Mouse (Mus musculus): ENCODE measurements around the gene Tmem63c. TPM values are rescaled to one million over a fixed set of nuclear protein-coding genes. Genes with fewer than 3 reads are reported as not detected.

The Tmem63c gene
- polyA plus RNA-seq, 1 experiment from 2014 or later, result 0.14 TPM

DNA sequence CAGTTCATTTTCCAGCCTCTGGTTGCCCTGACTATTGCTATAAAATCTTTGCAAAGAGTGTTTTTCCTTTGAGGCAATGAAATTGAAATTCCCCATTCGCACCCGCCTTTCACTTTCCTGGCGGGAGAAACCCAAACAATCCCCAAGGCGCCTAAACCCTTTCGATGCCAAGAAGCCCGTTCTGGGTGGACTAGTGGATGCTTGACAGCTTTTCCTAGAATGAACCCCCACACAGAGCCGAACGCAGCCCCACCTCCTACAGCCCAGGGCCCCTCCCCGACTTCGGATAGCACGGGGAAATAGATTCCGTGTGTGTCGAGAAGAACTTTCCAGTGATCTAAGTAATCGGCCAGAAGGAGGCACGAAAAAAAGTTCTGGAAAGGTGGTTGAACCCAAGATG, 31.8 kb upstream of the Tmem63c start:
- no peaks in the 10 kb centered on the region for H3K36me3 ChIP-seq
- no peaks in the 10 kb centered on the region for H3K9me3 ChIP-seq (replicated peaks)
- peak overlapping the region; percentile 70 for H3K4me3 ChIP-seq
- no peak overlapping the region for H3K27ac ChIP-seq (replicated peaks)
- H3K4me1 ChIP-seq, result peaks cover 38% of the 10 kb centered on the region
- no peak for DNase-seq (ENCODE audit: low spot score)
- 7% methylated on average over 15 of the region's 15 CpGs for WGBS
- peaks cover 84% of the 10 kb centered on the region for H3K27me3 ChIP-seq (ENCODE audit: low read depth, poor library complexity, severe bottlenecking)

DNA sequence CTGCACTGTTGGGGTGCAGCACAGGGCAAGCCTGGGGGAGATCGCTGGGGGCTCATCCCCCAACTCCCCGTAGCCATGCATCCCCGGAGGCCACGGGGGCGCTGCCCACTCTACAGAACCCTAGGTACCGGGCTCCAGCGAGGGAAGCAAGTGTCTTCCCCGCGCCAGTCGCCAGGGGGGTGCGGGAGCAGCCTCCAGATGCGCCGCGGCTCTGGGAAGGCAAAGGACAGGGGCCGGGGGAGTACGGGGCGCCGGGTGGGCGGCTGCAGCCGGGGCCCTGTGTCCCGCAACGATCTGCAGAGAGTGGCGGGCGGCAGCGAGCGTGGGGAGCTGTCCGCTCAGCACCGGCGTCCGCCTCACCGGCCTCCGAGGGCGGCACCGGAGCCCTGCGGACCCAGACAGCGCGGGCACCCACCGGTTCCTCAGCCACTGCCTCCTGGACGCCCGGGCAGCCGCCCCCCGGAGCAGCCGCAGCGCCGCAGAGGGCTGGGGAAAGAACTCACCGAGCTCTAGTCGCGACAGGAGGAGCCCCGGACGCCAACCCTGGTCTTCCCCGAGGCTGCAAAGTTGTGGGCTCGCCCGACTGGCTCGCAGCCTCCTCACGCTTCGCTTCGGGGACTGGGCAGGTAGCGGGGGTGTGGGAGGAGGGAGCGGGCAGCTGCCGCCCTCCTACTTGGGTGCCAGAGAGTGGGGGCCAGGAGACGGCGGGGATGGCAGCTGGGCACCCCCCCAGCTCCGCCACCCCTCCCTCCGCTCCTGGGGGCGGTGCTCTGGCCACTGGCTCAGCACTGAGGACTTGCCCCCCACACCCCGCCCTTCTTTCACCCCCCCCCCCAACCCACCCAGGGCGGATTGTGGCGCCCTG, 31.0 kb upstream of the Tmem63c start, which contains the start of gene Zdhhc22:
Gene Zdhhc22 (minus strand): TSS at position 541 of the 865 bp plus-strand sequence.
- Histone ChIP-seq H3K27me3 (ENCODE audit: low read depth, poor library complexity, severe bottlenecking) (peaks cover 83% of the 10 kb centered on the region), H3K9me3 (replicated peaks) (no peaks in the 10 kb centered on the region), H3K27ac (replicated peaks) (peak within 1 kb of the TSS; percentile 70), H3K36me3 (no peaks in the 10 kb centered on the region), H3K4me3 (peak within 1 kb of the TSS; percentile 70), H3K4me1 (peaks cover 43% of the 10 kb centered on the region)
- peak; percentile 79 for DNase-seq (ENCODE audit: low spot score)
- WGBS, result 2% methylated on average over 67 of the region's 68 CpGs

GRCm38 (mm10) chr12:86990755-86991110, 30.4 kb upstream of the Tmem63c start:
- Histone ChIP-seq H3K4me3 (peak overlapping the region; percentile 70), H3K27me3 (ENCODE audit: low read depth, poor library complexity, severe bottlenecking) (peaks cover 80% of the 10 kb centered on the region), H3K9me3 (replicated peaks) (no peaks in the 10 kb centered on the region), H3K36me3 (no peaks in the 10 kb centered on the region), H3K27ac (replicated peaks) (peak overlapping the region; percentile 70; the same call in 1 of the 2 replicates), H3K4me1 (peaks cover 43% of the 10 kb centered on the region)
- 46% methylated on average over 2 of the region's 2 CpGs for WGBS
- DNase-seq (ENCODE audit: low spot score), result no peak

- Histone ChIP-seq H3K27me3 (ENCODE audit: low read depth, poor library complexity, severe bottlenecking) (peaks cover 46% of the 10 kb centered on the region), H3K4me1 (peaks cover 39% of the 10 kb centered on the region), H3K36me3 (no peaks in the 10 kb centered on the region), H3K9me3 (replicated peaks) (no peaks in the 10 kb centered on the region), H3K27ac (replicated peaks) (no peak overlapping the region), H3K4me3 (no peak overlapping the region)
- no peak for DNase-seq (ENCODE audit: low spot score)
- WGBS, result 45% methylated on average over 4 of the region's 4 CpGs
Measured at GRCm38 (mm10) chr12:86994166-86994565, 27.0 kb upstream of the Tmem63c start.

- no peaks in the 10 kb centered on the region for H3K9me3 ChIP-seq (replicated peaks)
- no peak overlapping the region for H3K4me3 ChIP-seq
- DNase-seq (ENCODE audit: low spot score), result no peak
- WGBS, result 46% methylated on average over 3 of the region's 3 CpGs
- peaks cover 36% of the 10 kb centered on the region for H3K4me1 ChIP-seq
- H3K27me3 ChIP-seq (ENCODE audit: low read depth, poor library complexity, severe bottlenecking), result peaks cover 40% of the 10 kb centered on the region
- H3K27ac ChIP-seq (replicated peaks), result no peak overlapping the region
- no peaks in the 10 kb centered on the region for H3K36me3 ChIP-seq
Measured at GRCm38 (mm10) chr12:86994776-86995175, 26.4 kb upstream of the Tmem63c start.

- H3K4me1 ChIP-seq, result peaks cover 32% of the 10 kb centered on the region
- H3K9me3 ChIP-seq (replicated peaks), result no peaks in the 10 kb centered on the region
- H3K27me3 ChIP-seq (ENCODE audit: low read depth, poor library complexity, severe bottlenecking), result peaks cover 28% of the 10 kb centered on the region
- H3K4me3 ChIP-seq, result no peak overlapping the region
- H3K27ac ChIP-seq (replicated peaks), result no peak overlapping the region
- DNase-seq (ENCODE audit: low spot score), result no peak
- no peaks in the 10 kb centered on the region for H3K36me3 ChIP-seq
- WGBS, result 80% methylated on average over 6 of the region's 6 CpGs
Measured at GRCm38 (mm10) chr12:86995931-86996330, 25.2 kb upstream of the Tmem63c start.

DNA sequence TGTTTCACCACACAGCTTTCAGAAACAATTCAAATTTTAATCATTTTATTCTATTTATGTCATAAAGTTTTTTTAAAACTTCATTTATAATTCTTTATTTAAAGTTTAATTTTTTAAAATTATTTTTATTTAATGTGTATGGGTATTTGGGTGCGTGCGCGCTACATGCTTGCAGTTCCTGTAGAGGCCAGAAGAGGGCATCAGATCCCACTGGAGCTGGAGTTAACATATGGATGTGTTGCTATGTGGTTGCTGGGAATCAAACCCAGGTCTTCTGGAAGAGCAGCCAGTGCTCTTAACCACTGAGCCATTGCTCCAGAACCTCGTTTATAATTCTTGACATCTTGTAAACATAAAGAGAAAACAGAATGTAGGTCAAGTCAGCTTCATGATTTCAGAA, 22.4 kb upstream of the Tmem63c start:
- Histone ChIP-seq H3K36me3 (no peaks in the 10 kb centered on the region), H3K27me3 (ENCODE audit: low read depth, poor library complexity, severe bottlenecking) (peaks cover 10% of the 10 kb centered on the region; the same call in 1 of the 2 replicates), H3K4me3 (no peak overlapping the region), H3K4me1 (peaks cover 24% of the 10 kb centered on the region), H3K9me3 (replicated peaks) (no peaks in the 10 kb centered on the region), H3K27ac (replicated peaks) (no peak overlapping the region)
- WGBS, result 87% methylated on average over 4 of the region's 4 CpGs
- no peak for DNase-seq (ENCODE audit: low spot score)

- no peaks in the 10 kb centered on the region for H3K9me3 ChIP-seq (replicated peaks)
- H3K36me3 ChIP-seq, result no peaks in the 10 kb centered on the region
- H3K27ac ChIP-seq (replicated peaks), result no peak overlapping the region
- no peak for DNase-seq (ENCODE audit: low spot score)
- WGBS, result 77% methylated on average over 10 of the region's 10 CpGs
- H3K4me3 ChIP-seq, result no peak overlapping the region
- peaks cover 10% of the 10 kb centered on the region; the same call in 1 of the 2 replicates for H3K27me3 ChIP-seq (ENCODE audit: low read depth, poor library complexity, severe bottlenecking)
- H3K4me1 ChIP-seq, result peaks cover 22% of the 10 kb centered on the region
Measured at GRCm38 (mm10) chr12:86999283-86999820, 21.8 kb upstream of the Tmem63c start.

DNA sequence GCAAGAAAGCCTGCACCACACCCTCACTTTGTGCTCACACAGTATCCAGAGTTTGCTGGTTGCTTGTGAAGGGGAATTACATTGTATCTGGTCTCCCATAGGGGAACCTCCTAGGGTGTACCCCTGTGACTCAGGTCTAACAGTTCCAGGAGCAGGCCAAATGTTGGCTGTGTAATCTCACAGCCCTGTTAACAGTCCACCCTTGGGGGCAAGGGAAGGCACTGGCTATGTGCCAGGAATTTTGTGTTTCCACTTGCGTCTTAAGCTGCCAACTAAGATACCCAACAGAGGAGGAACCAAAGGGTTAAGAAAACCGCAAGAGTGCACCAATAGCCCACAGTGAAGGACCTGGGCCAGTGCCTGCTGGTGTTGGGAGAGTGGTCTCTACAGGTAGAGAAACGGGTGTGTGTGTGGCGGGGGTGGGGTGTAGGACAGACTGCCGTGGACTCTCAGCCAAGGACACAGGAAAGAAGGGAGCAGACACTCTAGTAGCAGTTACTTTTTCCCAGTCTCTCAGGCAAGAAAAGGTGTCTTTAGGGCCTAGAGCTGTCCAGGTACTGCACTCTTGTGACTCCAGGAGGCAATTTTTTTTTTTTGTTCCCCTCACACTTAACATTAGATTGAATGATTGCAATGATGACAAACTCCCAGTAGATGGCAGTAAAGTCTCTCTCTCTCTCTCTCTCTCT, 20.8 kb upstream of the Tmem63c start:
- 63% methylated on average over 5 of the region's 5 CpGs for WGBS
- Histone ChIP-seq H3K4me1 (peaks cover 20% of the 10 kb centered on the region), H3K27ac (replicated peaks) (no peak overlapping the region), H3K36me3 (no peaks in the 10 kb centered on the region), H3K27me3 (ENCODE audit: low read depth, poor library complexity, severe bottlenecking) (peaks cover 1% of the 10 kb centered on the region; the same call in 1 of the 2 replicates), H3K4me3 (no peak overlapping the region), H3K9me3 (replicated peaks) (no peaks in the 10 kb centered on the region)
- no peak for DNase-seq (ENCODE audit: low spot score)

GRCm38 (mm10) chr12:87000840-87001176, 20.3 kb upstream of the Tmem63c start:
- no peak overlapping the region for H3K4me3 ChIP-seq
- no peaks in the 10 kb centered on the region for H3K27me3 ChIP-seq (ENCODE audit: low read depth, poor library complexity, severe bottlenecking)
- no peak overlapping the region for H3K27ac ChIP-seq (replicated peaks)
- H3K4me1 ChIP-seq, result peaks cover 25% of the 10 kb centered on the region
- no peaks in the 10 kb centered on the region for H3K36me3 ChIP-seq
- no peaks in the 10 kb centered on the region for H3K9me3 ChIP-seq (replicated peaks)
- WGBS, result 59% methylated on average over 6 of the region's 6 CpGs
- DNase-seq (ENCODE audit: low spot score), result no peak

DNA sequence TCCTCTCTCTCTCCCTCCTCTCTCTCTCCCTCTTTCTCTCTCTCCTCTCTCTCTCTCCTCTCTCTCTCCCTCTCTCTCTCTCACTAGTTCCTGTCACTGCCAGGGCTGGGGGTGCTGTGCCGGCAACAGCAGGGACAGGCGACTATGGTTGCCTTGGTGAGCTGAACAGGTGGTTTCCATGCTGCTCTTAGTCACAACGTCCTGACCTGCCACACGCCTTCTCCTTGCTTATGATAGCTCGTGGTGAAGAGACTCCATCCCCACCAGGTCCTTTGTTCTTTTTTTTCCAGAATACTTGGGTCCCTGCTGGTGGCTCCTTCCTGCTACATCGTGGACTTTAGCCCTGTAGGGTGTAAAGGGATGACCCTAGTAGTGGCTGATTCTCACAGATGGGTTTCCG, 18.9 kb upstream of the Tmem63c start:
- no peak for DNase-seq (ENCODE audit: low spot score)
- Histone ChIP-seq H3K27ac (replicated peaks) (no peak overlapping the region), H3K4me1 (peaks cover 26% of the 10 kb centered on the region), H3K4me3 (no peak overlapping the region), H3K9me3 (replicated peaks) (no peaks in the 10 kb centered on the region), H3K27me3 (ENCODE audit: low read depth, poor library complexity, severe bottlenecking) (no peaks in the 10 kb centered on the region), H3K36me3 (no peaks in the 10 kb centered on the region)
- WGBS, result 68% methylated on average over 7 of the region's 7 CpGs

DNA sequence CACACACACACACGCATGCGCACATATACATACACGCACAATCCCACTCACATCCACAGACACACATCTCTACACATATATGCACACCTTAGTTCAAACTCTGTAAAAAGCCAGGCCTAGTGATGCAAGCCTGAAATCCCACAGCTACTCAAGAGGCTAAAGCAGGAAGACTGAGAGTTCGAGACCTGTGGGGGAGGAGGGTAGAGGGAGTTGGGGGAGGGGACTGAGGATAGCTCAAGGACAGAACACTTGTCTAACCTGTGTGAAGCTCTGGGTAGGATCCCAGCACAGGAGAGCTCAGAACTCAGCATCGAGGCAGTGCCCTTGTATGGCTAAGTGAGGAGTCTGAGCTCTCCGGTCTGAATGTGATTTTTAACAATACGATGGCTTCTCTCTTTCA, 18.3 kb upstream of the Tmem63c start:
- Histone ChIP-seq H3K4me1 (peaks cover 26% of the 10 kb centered on the region), H3K36me3 (no peaks in the 10 kb centered on the region), H3K4me3 (no peak overlapping the region), H3K27me3 (ENCODE audit: low read depth, poor library complexity, severe bottlenecking) (no peaks in the 10 kb centered on the region), H3K9me3 (replicated peaks) (no peaks in the 10 kb centered on the region), H3K27ac (replicated peaks) (no peak overlapping the region)
- 75% methylated on average over 7 of the region's 7 CpGs for WGBS
- no peak for DNase-seq (ENCODE audit: low spot score)

DNA sequence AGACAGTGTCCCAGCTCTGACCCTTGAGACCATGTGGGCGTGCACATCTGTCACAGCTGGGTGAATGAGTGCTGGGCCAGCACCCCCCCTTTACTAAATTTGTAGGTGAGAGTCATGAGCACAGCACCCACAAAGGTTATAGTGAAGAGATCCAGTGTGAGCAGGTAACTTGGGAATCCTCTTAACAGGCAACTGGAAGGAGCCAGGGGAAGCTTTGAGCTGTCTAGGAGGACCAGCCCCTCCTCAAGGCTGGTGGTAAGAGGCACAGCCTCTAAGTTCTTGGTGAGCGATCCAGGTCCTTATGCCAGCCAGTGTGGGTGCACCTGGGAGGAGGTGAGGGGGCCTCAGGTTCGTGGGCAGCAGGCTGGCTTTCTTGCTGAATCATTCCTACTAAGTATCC, 17.5 kb upstream of the Tmem63c start:
- DNase-seq (ENCODE audit: low spot score), result no peak
- Histone ChIP-seq H3K36me3 (no peaks in the 10 kb centered on the region), H3K4me1 (peaks cover 26% of the 10 kb centered on the region), H3K27me3 (ENCODE audit: low read depth, poor library complexity, severe bottlenecking) (no peaks in the 10 kb centered on the region), H3K4me3 (no peak overlapping the region), H3K9me3 (replicated peaks) (no peaks in the 10 kb centered on the region), H3K27ac (replicated peaks) (no peak overlapping the region)
- WGBS, result 63% methylated on average over 3 of the region's 3 CpGs

All from midbrain, embryonic 10.5 days (tissue).